Mouse (Mus musculus) lung, adult 2 months (tissue): ENCODE data around the gene Tcf7l1.

Experiments used
- CTCF ChIP-seq: fragments of 200-500 bp; IDR thresholded peaks from 2 replicates; pipeline ENCODE4 v1.5.1; 2011; ENCODE audit warnings: mild to moderate bottlenecking, low read length, control low read depth; ENCODE audit not compliant: insufficient read depth
- POLR2A ChIP-seq: fragments of 200-500 bp; IDR thresholded peaks from 2 replicates; pipeline ENCODE4 v1.6.1; 2011; ENCODE audit warnings: low read depth, mild to moderate bottlenecking, control low read depth, low read length, borderline replicate concordance; ENCODE audit errors: extremely low read depth

DNA sequence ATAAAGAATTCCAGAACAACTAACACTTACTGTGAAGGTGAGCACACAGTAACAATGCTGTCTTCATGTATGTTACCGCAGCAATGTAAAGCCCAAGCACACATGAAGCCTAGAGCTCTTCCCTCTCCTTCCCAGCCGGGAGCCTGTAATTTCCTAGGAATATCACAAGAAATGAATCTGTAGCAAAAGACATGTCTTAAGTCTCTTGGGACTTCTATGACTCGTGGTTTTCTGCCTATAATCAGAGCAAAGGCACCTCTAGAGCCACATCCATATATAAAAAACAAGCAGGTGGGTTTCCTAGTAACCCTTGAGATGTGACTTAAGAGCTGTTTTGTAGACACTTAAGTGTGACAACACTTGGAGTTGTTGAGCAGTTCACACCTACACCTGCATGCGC, 48.7 kb upstream of the Tcf7l1 start:
- TF ChIP-seq CTCF (no peak), POLR2A (no peak)
